Mouse (Mus musculus) stomach, embryonic 16.5 days (tissue): Measurements from ENCODE around the gene Baz2a. TPM values are rescaled to one million over a fixed set of nuclear protein-coding genes. Genes with fewer than 3 reads are reported as not detected.
"Not testable (repeated sequence)": the region's sequence is repeated elsewhere in the genome, so short reads cannot be mapped to it uniquely, and the experiment has no call there.

ENCODE experiments used
- ATAC-seq: fragments of 200-750 bp; cut with Nextera tagmentation; 2 replicates; pipeline ENCODE4 v1.8.0; 2017; ENCODE audit warnings: moderate number of reproducible peaks, moderate TSS enrichment; ENCODE audit not compliant: insufficient read depth, low FRiP score
- H3K27ac ChIP-seq: fragments of 300-500 bp; sonication (generic); 2 replicates; pipeline ENCODE4 v1.5.1; 2014; ENCODE audit warnings: low read length
- H3K27me3 ChIP-seq: fragments of 300-500 bp; sonication (generic); 2 replicates; pipeline ENCODE4 v1.6.1; 2014; ENCODE audit warnings: low read length, control low read depth, mixed read lengths; ENCODE audit not compliant: control insufficient read depth, insufficient read depth
- H3K36me3 ChIP-seq: fragments of 300-500 bp; sonication (generic); 2 replicates; pipeline ENCODE4 v1.6.1; 2014; ENCODE audit warnings: low read length; ENCODE audit not compliant: control insufficient read depth, insufficient read depth
- H3K4me1 ChIP-seq: fragments of 300-500 bp; sonication (generic); 2 replicates; pipeline ENCODE4 v1.6.1; 2014; ENCODE audit warnings: low read length, control low read depth, mixed read lengths; ENCODE audit not compliant: control insufficient read depth, insufficient read depth
- H3K4me2 ChIP-seq: fragments of 300-500 bp; sonication (generic); 2 replicates; pipeline ENCODE4 v1.6.1; 2014; ENCODE audit warnings: low read depth, low read length, mixed read lengths
- H3K4me3 ChIP-seq: fragments of 300-500 bp; sonication (generic); replicated peaks from 2 replicates; pipeline ENCODE4 v1.5.1; 2014; ENCODE audit warnings: mild to moderate bottlenecking, low read length
- H3K9ac ChIP-seq: fragments of 300-500 bp; sonication (generic); 2 replicates; pipeline ENCODE4 v1.6.1; 2014; ENCODE audit warnings: low read length
- H3K9me3 ChIP-seq: fragments of 300-500 bp; sonication (generic); replicated peaks from 2 replicates; pipeline ENCODE4 v1.6.1; 2016; ENCODE audit warnings: low read length, control low read depth; ENCODE audit not compliant: control insufficient read depth
- WGBS: fragments of 180-500 bp; shearing (Covaris S2); extraction: QIAGEN DNeasy Blood & Tissue Kit; methylation state at CpG from one replicate; pipeline ENCODE4 v1.1.7; 2014; 5-methylcytosine and 5-hydroxymethylcytosine counted together
- polyA plus RNA-seq: library from polyadenylated mRNA; unstranded; fragments of >200 nt; fragmentation: Nextera tagmentation; extraction: Ambion mirVana; gene quantifications from 2 replicates; pipeline ENCODE4 v1.2.1, GENCODE M21; 2015

Gene Baz2a
- polyA plus RNA-seq, 1 experiment from 2014 or later, result 8.3 TPM

GRCm38 (mm10) chr10:128053001-128053400, 38.4 kb upstream of the Baz2a start:
- peaks cover 12% of the 10 kb centered on the region for H3K36me3 ChIP-seq
- no peak overlapping the region for H3K4me2 ChIP-seq
- H3K27ac ChIP-seq, result no peak overlapping the region
- no peak overlapping the region for H3K4me3 ChIP-seq
- no peaks in the 10 kb centered on the region for H3K27me3 ChIP-seq
- H3K4me1 ChIP-seq, result 0 out of 2 replicates have a peak, but pooled peaks cover 5% of the 10 kb centered on the region
- no peak overlapping the region for H3K9ac ChIP-seq
- ATAC-seq, result no peak
- WGBS, result 98% methylated on average over 8 of the region's 8 CpGs
- H3K9me3 ChIP-seq, result no peaks in the 10 kb centered on the region

GRCm38 (mm10) chr10:128058184-128058583, 33.2 kb upstream of the Baz2a start:
- Histone ChIP-seq H3K9me3 (no peaks in the 10 kb centered on the region), H3K9ac (peak overlapping the region; percentile 98), H3K4me2 (peak overlapping the region; percentile 84), H3K27me3 (no peaks in the 10 kb centered on the region), H3K4me1 (peaks cover 12% of the 10 kb centered on the region), H3K4me3 (peak overlapping the region; percentile 98), H3K27ac (peak overlapping the region; percentile 99), H3K36me3 (no peaks in the 10 kb centered on the region)
- WGBS, result under 1% methylated on average over 18 of the region's 18 CpGs
- ATAC-seq, result peak; percentile 21; the same call in 1 of the 2 replicates

DNA sequence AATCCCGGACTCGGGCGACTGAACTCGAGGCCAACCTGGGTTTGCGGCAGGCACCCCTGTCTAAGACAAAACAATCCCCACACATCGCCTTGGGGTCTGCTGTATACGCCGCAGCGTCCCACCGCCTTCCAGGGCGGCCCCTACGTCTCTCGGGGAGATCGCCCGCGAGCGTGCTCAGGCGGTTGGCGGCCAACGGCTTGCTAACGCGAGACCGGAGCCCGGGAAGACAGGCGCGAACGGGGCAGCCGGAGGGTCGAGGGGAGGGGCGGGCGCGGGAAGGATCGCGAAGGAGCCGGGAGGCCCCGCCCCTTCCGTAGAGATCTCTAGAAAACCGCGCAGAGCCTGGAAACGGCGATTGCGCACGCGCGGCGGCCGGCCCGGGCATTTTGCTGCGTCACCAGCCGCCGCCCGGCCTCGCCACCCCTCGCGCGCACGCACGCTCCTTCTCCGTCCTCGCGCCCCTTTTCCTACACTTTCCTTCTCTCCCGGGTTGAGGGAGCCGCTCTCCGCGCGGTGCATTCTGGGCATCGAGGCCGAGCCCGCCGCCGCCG, 32.7 kb upstream of the Baz2a start, which contains the start of gene Ptges3:
Gene Ptges3, plus strand, starts transcription at position 354 of the 551 bp plus-strand sequence.
- peaks cover 12% of the 10 kb centered on the region for H3K4me1 ChIP-seq
- peak within 1 kb of the TSS; percentile 98 for H3K9ac ChIP-seq
- peak; percentile 94 for ATAC-seq
- no peaks in the 10 kb centered on the region for H3K36me3 ChIP-seq
- H3K27ac ChIP-seq, result peak within 1 kb of the TSS; percentile 99
- WGBS, result 0% methylated on average over 72 of the region's 72 CpGs
- H3K9me3 ChIP-seq, result no peaks in the 10 kb centered on the region
- H3K27me3 ChIP-seq, result no peaks in the 10 kb centered on the region
- H3K4me3 ChIP-seq, result peak within 1 kb of the TSS; percentile 98
- peak within 1 kb of the TSS; percentile 84 for H3K4me2 ChIP-seq

GRCm38 (mm10) chr10:128059207-128059981, 32.0 kb upstream of the Baz2a start:
- WGBS, result under 1% methylated on average over 62 of the region's 62 CpGs
- H3K4me2 ChIP-seq, result peak overlapping the region; percentile 60
- H3K9me3 ChIP-seq, result no peaks in the 10 kb centered on the region
- peak overlapping the region; percentile 98 for H3K9ac ChIP-seq
- peak overlapping the region; percentile 98 for H3K4me3 ChIP-seq
- peak; percentile 52 for ATAC-seq
- H3K27me3 ChIP-seq, result no peaks in the 10 kb centered on the region
- H3K36me3 ChIP-seq, result no peaks in the 10 kb centered on the region
- peak overlapping the region; percentile 99 for H3K27ac ChIP-seq
- H3K4me1 ChIP-seq, result peaks cover 12% of the 10 kb centered on the region

- Histone ChIP-seq H3K27me3 (no peaks in the 10 kb centered on the region), H3K9ac (peak overlapping the region; percentile 48; the same call in 1 of the 2 replicates), H3K27ac (no peak overlapping the region), H3K4me3 (peak overlapping the region; percentile 98), H3K9me3 (no peaks in the 10 kb centered on the region), H3K36me3 (no peaks in the 10 kb centered on the region), H3K4me1 (peaks cover 12% of the 10 kb centered on the region), H3K4me2 (peak overlapping the region; percentile 60)
- 80% methylated on average over 5 of the region's 5 CpGs for WGBS
- no peak for ATAC-seq
These were observed 30.3 kb upstream of the Baz2a start for GRCm38 (mm10) chr10:128061109-128061508.

DNA sequence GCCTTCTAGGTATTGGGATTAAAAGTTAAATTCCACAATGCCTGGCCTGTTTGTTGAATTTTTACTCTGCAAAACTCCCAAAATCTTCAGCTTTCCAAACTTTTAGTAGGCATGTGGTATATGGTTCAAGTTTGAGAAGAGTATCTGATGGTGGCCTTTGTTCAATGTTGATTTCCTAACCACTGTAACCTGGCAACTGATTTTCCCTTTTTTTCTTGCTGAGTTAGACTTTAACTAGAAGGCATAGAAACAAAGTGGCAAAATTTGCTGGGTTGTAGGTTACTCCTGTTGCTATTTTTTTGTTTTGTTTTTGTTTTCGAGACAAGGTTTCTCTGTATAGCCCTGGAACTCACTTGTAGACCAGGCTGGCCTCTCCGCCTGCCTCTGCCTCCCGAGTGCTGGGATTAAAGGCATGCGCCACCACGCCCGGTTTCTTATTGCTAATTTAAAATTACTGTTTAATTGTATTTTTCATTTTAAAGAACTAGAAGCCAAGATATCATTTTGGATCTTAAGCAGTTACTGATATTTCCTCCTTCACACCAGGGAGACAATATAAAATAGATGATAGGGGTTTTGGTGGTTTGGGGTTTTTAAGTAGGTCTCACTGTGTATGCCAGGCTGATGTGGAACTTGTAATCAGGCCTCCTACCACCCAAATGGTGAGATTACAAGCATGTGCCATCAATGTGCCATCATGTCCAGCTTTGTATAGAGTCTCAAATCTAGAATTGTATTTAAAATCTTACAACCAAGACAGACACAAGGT, 29.0 kb upstream of the Baz2a start:
- Histone ChIP-seq H3K4me2 (no peak overlapping the region), H3K27me3 (no peaks in the 10 kb centered on the region), H3K4me1 (peaks cover 12% of the 10 kb centered on the region), H3K9ac (no peak overlapping the region), H3K4me3 (no peak overlapping the region), H3K9me3 (no peaks in the 10 kb centered on the region), H3K36me3 (no peaks in the 10 kb centered on the region), H3K27ac (no peak overlapping the region)
- 91% methylated on average over 6 of the region's 6 CpGs for WGBS
- ATAC-seq, result no peak

DNA sequence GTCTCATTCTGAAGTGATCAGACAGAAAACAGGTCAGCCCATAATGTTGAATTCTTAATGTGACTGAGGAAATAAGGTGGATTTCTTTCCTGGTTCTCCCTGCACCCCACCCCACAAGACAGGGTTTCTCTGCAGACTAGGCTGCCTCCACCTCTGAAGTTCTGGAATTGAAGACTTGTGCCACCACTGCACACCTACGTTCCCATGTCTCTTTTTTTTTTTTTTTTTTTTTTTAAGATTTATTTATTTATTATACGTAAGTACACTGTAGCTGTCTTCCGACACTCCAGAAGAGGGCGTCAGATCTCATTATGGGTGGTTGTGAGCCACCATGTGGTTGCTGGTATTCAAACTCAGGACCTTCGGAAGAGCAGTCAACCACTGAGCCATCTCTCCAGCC, 25.3 kb upstream of the Baz2a start:
- no peaks in the 10 kb centered on the region for H3K27me3 ChIP-seq
- 0 out of 2 replicates have a peak, but pooled peaks cover 3% of the 10 kb centered on the region for H3K4me1 ChIP-seq
- ATAC-seq, result no peak
- no peak overlapping the region for H3K27ac ChIP-seq
- WGBS, result 82% methylated on average over 5 of the region's 5 CpGs
- no peak overlapping the region for H3K4me2 ChIP-seq
- H3K36me3 ChIP-seq, result peaks cover 16% of the 10 kb centered on the region
- H3K9ac ChIP-seq, result no peak overlapping the region
- H3K9me3 ChIP-seq, result no peaks in the 10 kb centered on the region; the same call in 1 of the 2 replicates
- no peak overlapping the region for H3K4me3 ChIP-seq

DNA sequence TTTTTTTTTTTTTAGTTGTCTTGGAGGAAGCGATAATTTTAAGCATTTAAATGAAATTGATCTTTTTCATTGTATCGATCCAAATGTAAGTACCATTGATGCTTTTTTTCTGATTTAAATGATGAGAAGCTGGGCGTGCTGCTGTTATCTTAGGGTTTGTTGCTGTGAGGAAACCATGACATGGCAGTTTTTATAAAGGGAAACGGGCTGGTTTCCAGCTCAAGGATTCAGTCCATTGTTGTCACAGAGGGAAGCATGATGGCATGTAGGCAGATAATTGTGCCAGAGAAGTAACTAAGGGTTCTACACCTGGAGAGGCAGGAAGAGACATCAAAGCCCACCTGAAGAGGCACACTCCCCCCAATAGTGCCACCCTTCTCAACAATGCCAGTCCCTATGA, 22.2 kb upstream of the Baz2a start:
- H3K4me3 ChIP-seq, result no peak overlapping the region
- H3K4me2 ChIP-seq, result no peak overlapping the region
- H3K9me3 ChIP-seq, result no peaks in the 10 kb centered on the region; the same call in 1 of the 2 replicates
- H3K36me3 ChIP-seq, result peaks cover 23% of the 10 kb centered on the region
- H3K9ac ChIP-seq, result no peak overlapping the region
- no peaks in the 10 kb centered on the region for H3K27me3 ChIP-seq
- H3K27ac ChIP-seq, result no peak overlapping the region
- ATAC-seq, result no peak
- WGBS, result 89% methylated on average over 4 of the region's 4 CpGs
- H3K4me1 ChIP-seq, result no peaks in the 10 kb centered on the region

- not testable (repeated sequence) for H3K9ac ChIP-seq, H3K27me3 ChIP-seq, H3K27ac ChIP-seq, ATAC-seq, H3K4me2 ChIP-seq, H3K4me1 ChIP-seq, H3K4me3 ChIP-seq, H3K9me3 ChIP-seq
- 92% methylated on average over 2 of the region's 2 CpGs for WGBS
- H3K36me3 ChIP-seq, result peaks cover 23% of the 10 kb centered on the region
These were observed 20.9 kb upstream of the Baz2a start for GRCm38 (mm10) chr10:128070432-128070831.
